Mouse (Mus musculus): ENCODE data around the gene Dkkl1. TPM values are rescaled to one million over a fixed set of nuclear protein-coding genes. Genes with fewer than 3 reads are reported as not detected.
A peak's percentile ranks its signal among the peaks of the same experiment; 100 is the strongest.

Gene Dkkl1
- polyA plus RNA-seq, 1 experiment from 2014 or later: 2.2 TPM

DNA sequence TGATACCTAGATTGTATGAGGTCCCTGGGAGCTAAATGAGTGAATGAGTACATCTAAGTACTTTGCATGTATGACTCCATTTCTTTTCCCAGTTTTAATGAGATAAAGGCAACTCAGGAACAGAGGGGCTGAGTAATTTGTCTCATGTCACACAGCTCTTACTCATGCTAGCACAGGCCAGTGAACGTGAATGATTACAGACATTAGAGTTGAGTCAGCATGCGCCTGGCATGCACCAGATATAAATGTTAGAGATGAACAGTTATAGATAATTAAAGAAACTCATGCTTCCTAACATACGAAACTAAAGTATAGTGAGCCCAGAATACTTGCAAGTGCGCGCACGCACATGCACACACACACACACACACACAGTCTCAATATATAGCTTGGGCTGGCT, 21.8 kb downstream of the Dkkl1 start:
- Histone ChIP-seq H3K9me3 (ENCODE audit: control insufficient read depth, low read length) (no peaks in the 10 kb centered on the region), H3K36me3 (ENCODE audit: control insufficient read depth, insufficient read depth) (no peaks in the 10 kb centered on the region), H3K27me3 (replicated peaks; ENCODE audit: control insufficient read depth, insufficient read depth, low read length) (peaks cover 2% of the 10 kb centered on the region; the same call in 1 of the 2 replicates), H3K4me2 (ENCODE audit: low read length) (no peak overlapping the region), H3K27ac (ENCODE audit: low read length) (no peak overlapping the region), H3K4me3 (replicated peaks; ENCODE audit: low read length) (no peak overlapping the region), H3K4me1 (replicated peaks; ENCODE audit: control insufficient read depth, insufficient read depth, low read length) (no peaks in the 10 kb centered on the region), H3K9ac (replicated peaks; ENCODE audit: low read depth, low read length) (no peak overlapping the region)
- WGBS: 89% methylated on average over 6 of the region's 6 CpGs
- ATAC-seq: no peak

GRCm38 (mm10) chr7:45189600-45189999, 22.3 kb downstream of the Dkkl1 start:
- no peak for ATAC-seq
- H3K4me1 ChIP-seq (replicated peaks; ENCODE audit: control insufficient read depth, insufficient read depth, low read length): no peaks in the 10 kb centered on the region
- H3K4me2 ChIP-seq (ENCODE audit: low read length): no peak overlapping the region
- no peak overlapping the region for H3K9ac ChIP-seq (replicated peaks; ENCODE audit: low read depth, low read length)
- H3K36me3 ChIP-seq (ENCODE audit: control insufficient read depth, insufficient read depth): no peaks in the 10 kb centered on the region
- no peak overlapping the region for H3K27ac ChIP-seq (ENCODE audit: low read length)
- 57% methylated on average over 16 of the region's 16 CpGs for WGBS
- no peak overlapping the region for H3K4me3 ChIP-seq (replicated peaks; ENCODE audit: low read length)
- H3K27me3 ChIP-seq (replicated peaks; ENCODE audit: control insufficient read depth, insufficient read depth, low read length): peaks cover 8% of the 10 kb centered on the region; the same call in 1 of the 2 replicates
- H3K9me3 ChIP-seq (ENCODE audit: control insufficient read depth, low read length): no peaks in the 10 kb centered on the region

DNA sequence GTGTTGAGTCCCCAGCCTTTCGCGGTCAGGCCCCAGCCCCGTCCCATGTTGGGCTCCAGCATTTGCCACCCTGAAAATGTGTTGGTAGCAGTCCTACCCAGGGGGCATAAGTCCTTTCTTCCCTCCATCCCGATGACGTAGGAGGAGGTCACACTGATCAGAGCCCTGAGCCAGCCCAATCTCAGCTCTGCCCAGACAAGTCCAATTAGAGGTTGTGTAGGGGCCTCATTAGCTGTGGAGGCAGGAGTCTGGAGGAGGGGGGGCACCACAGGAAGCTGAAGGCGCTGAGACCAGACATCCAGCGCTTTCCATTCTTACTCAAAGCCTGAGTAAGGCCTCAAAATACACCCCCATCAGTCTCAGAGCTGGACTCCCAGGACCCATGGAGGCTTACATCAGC, 26.0 kb downstream of the Dkkl1 start:
- no peak overlapping the region for H3K4me2 ChIP-seq (ENCODE audit: low read length)
- H3K36me3 ChIP-seq (ENCODE audit: control insufficient read depth, insufficient read depth): no peaks in the 10 kb centered on the region
- peaks cover 40% of the 10 kb centered on the region for H3K27me3 ChIP-seq (replicated peaks; ENCODE audit: control insufficient read depth, insufficient read depth, low read length)
- peaks cover 13% of the 10 kb centered on the region for H3K4me1 ChIP-seq (replicated peaks; ENCODE audit: control insufficient read depth, insufficient read depth, low read length)
- 41% methylated on average over 7 of the region's 7 CpGs for WGBS
- no peak overlapping the region for H3K4me3 ChIP-seq (replicated peaks; ENCODE audit: low read length)
- H3K27ac ChIP-seq (ENCODE audit: low read length): no peak overlapping the region
- H3K9me3 ChIP-seq (ENCODE audit: control insufficient read depth, low read length): no peaks in the 10 kb centered on the region
- no peak for ATAC-seq
- no peak overlapping the region for H3K9ac ChIP-seq (replicated peaks; ENCODE audit: low read depth, low read length)

DNA sequence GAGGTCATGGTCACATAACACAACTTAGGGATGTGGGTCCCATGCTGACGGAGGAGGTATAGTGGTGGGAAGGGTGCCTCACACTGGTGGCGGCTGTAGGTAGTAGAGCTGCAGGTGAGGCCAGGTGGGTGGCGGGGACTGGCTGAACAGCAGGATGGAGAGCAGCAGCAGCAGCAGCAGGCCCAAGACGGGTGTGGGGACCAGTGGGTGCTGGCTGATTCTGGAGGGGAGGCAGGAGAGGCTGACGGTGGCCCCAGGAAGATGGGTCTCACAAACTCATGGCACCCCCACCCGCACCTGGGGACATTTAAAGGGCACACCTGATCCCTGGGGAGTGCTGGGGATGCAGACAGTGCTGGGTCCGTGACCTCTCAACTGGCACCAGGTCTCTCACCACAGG, 28.3 kb downstream of the Dkkl1 start:
- Histone ChIP-seq H3K27ac (ENCODE audit: low read length) (no peak overlapping the region), H3K4me3 (replicated peaks; ENCODE audit: low read length) (no peak overlapping the region), H3K27me3 (replicated peaks; ENCODE audit: control insufficient read depth, insufficient read depth, low read length) (peaks cover 61% of the 10 kb centered on the region), H3K9me3 (ENCODE audit: control insufficient read depth, low read length) (no peaks in the 10 kb centered on the region), H3K4me2 (ENCODE audit: low read length) (no peak overlapping the region), H3K4me1 (replicated peaks; ENCODE audit: control insufficient read depth, insufficient read depth, low read length) (peaks cover 13% of the 10 kb centered on the region), H3K36me3 (ENCODE audit: control insufficient read depth, insufficient read depth) (no peaks in the 10 kb centered on the region), H3K9ac (replicated peaks; ENCODE audit: low read depth, low read length) (no peak overlapping the region)
- WGBS: 60% methylated on average over 7 of the region's 7 CpGs
- no peak for ATAC-seq

DNA sequence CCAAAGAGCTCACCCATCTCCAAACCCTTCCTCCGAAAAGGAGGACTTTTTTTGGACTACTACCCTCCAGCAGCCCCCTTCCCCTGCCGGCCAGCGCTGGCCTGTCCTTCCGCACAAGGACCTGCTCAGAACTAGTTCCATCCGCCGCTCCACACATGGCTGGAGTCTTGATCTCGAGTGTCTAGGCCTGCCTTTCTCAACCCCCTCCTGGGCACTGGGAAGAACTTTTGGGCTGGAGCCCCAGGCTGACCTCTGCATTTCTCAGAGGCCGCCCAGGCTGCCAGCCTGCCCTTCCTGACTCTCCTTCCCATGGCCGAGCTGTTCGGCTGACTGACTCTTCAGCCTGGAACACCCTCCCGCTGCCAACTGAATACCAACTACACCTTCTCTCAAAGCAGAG, 29.3 kb downstream of the Dkkl1 start:
- Histone ChIP-seq H3K4me3 (replicated peaks; ENCODE audit: low read length) (peak overlapping the region; percentile 43), H3K9me3 (ENCODE audit: control insufficient read depth, low read length) (no peaks in the 10 kb centered on the region), H3K27me3 (replicated peaks; ENCODE audit: control insufficient read depth, insufficient read depth, low read length) (peaks cover 72% of the 10 kb centered on the region), H3K4me2 (ENCODE audit: low read length) (peak overlapping the region; percentile 61), H3K4me1 (replicated peaks; ENCODE audit: control insufficient read depth, insufficient read depth, low read length) (peaks cover 13% of the 10 kb centered on the region), H3K9ac (replicated peaks; ENCODE audit: low read depth, low read length) (peak overlapping the region; percentile 20; the same call in 1 of the 2 replicates), H3K27ac (ENCODE audit: low read length) (no peak overlapping the region), H3K36me3 (ENCODE audit: control insufficient read depth, insufficient read depth) (no peaks in the 10 kb centered on the region)
- 9% methylated on average over 11 of the region's 11 CpGs for WGBS
- peak; percentile 24; the same call in 1 of the 2 replicates for ATAC-seq

GRCm38 (mm10) chr7:45182199-45182601, 29.7 kb downstream of the Dkkl1 start:
- no peak overlapping the region for H3K27ac ChIP-seq (ENCODE audit: low read length)
- H3K27me3 ChIP-seq (replicated peaks; ENCODE audit: control insufficient read depth, insufficient read depth, low read length): peaks cover 76% of the 10 kb centered on the region
- under 1% methylated on average over 34 of the region's 34 CpGs for WGBS
- H3K36me3 ChIP-seq (ENCODE audit: control insufficient read depth, insufficient read depth): no peaks in the 10 kb centered on the region
- peak overlapping the region; percentile 20; the same call in 1 of the 2 replicates for H3K9ac ChIP-seq (replicated peaks; ENCODE audit: low read depth, low read length)
- no peaks in the 10 kb centered on the region for H3K9me3 ChIP-seq (ENCODE audit: control insufficient read depth, low read length)
- peak overlapping the region; percentile 61 for H3K4me2 ChIP-seq (ENCODE audit: low read length)
- peaks cover 13% of the 10 kb centered on the region for H3K4me1 ChIP-seq (replicated peaks; ENCODE audit: control insufficient read depth, insufficient read depth, low read length)
- H3K4me3 ChIP-seq (replicated peaks; ENCODE audit: low read length): peak overlapping the region; percentile 43
- ATAC-seq: peak; percentile 96

- Histone ChIP-seq H3K4me2 (ENCODE audit: low read length) (peak overlapping the region; percentile 61), H3K36me3 (ENCODE audit: control insufficient read depth, insufficient read depth) (no peaks in the 10 kb centered on the region), H3K27ac (ENCODE audit: low read length) (no peak overlapping the region), H3K4me1 (replicated peaks; ENCODE audit: control insufficient read depth, insufficient read depth, low read length) (peaks cover 14% of the 10 kb centered on the region), H3K9ac (replicated peaks; ENCODE audit: low read depth, low read length) (no peak overlapping the region), H3K4me3 (replicated peaks; ENCODE audit: low read length) (peak overlapping the region; percentile 14), H3K9me3 (ENCODE audit: control insufficient read depth, low read length) (no peaks in the 10 kb centered on the region), H3K27me3 (replicated peaks; ENCODE audit: control insufficient read depth, insufficient read depth, low read length) (peaks cover 77% of the 10 kb centered on the region)
- no peak for ATAC-seq
- 4% methylated on average over 27 of the region's 35 CpGs for WGBS
Measured at GRCm38 (mm10) chr7:45181540-45181939, 30.4 kb downstream of the Dkkl1 start.

- ATAC-seq: no peak
- WGBS: 11% methylated on average over 19 of the region's 20 CpGs
- Histone ChIP-seq H3K36me3 (ENCODE audit: control insufficient read depth, insufficient read depth) (no peaks in the 10 kb centered on the region), H3K9ac (replicated peaks; ENCODE audit: low read depth, low read length) (no peak within 1 kb of the TSS), H3K9me3 (ENCODE audit: control insufficient read depth, low read length) (no peaks in the 10 kb centered on the region), H3K4me3 (replicated peaks; ENCODE audit: low read length) (peak within 1 kb of the TSS; percentile 43), H3K27me3 (replicated peaks; ENCODE audit: control insufficient read depth, insufficient read depth, low read length) (peaks cover 81% of the 10 kb centered on the region), H3K27ac (ENCODE audit: low read length) (no peak within 1 kb of the TSS), H3K4me2 (ENCODE audit: low read length) (peak within 1 kb of the TSS; percentile 61), H3K4me1 (replicated peaks; ENCODE audit: control insufficient read depth, insufficient read depth, low read length) (peaks cover 20% of the 10 kb centered on the region)
Measured at GRCm38 (mm10) chr7:45180896-45181477, 31.0 kb downstream of the Dkkl1 start, which contains the start of gene Pth2. Pth2 (plus strand) TSS chr7:45180995.

DNA sequence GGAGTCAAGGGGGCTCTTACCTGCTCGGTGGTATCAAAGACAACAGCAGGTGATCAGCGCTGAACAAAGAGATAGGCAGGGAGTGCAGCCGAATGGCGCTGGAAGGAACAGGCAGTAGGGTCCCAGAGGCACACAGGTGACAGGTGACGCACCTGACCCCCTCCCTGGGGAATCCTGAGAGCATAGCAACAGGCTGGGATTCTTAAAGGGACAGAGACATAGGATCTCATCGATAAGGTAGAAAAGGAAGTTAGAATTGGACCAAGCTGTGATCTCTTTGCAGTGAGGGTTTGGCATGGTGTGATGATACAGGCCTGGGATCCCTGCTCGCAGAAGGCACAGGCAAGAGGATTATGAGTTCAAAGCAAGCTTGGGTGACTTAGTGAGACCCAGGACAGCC, 32.5 kb downstream of the Dkkl1 start, which contains the start of gene Gfy:
TSS of gene Gfy (minus strand) at position 101 of the 400 bp plus-strand sequence.
- 20% methylated on average over 7 of the region's 7 CpGs for WGBS
- Histone ChIP-seq H3K27me3 (replicated peaks; ENCODE audit: control insufficient read depth, insufficient read depth, low read length) (peaks cover 89% of the 10 kb centered on the region), H3K36me3 (ENCODE audit: control insufficient read depth, insufficient read depth) (no peaks in the 10 kb centered on the region), H3K4me1 (replicated peaks; ENCODE audit: control insufficient read depth, insufficient read depth, low read length) (peaks cover 22% of the 10 kb centered on the region), H3K9ac (replicated peaks; ENCODE audit: low read depth, low read length) (no peak within 1 kb of the TSS), H3K9me3 (ENCODE audit: control insufficient read depth, low read length) (no peaks in the 10 kb centered on the region), H3K27ac (ENCODE audit: low read length) (no peak within 1 kb of the TSS), H3K4me3 (replicated peaks; ENCODE audit: low read length) (no peak within 1 kb of the TSS), H3K4me2 (ENCODE audit: low read length) (no peak within 1 kb of the TSS)
- no peak for ATAC-seq
